Mouse (Mus musculus) gastrocnemius, adult 2 months (tissue): ENCODE data around the gene Ptgis. TPM values are rescaled to one million over a fixed set of nuclear protein-coding genes. Genes with fewer than 3 reads are reported as not detected.

ENCODE experiments used
- DNase-seq: peaks from one replicate; pipeline ENCODE4 v3.0.0; 2022
- H3K27ac ChIP-seq: fragments of 200-600 bp; 2 replicates; pipeline ENCODE4 v1.8.1; 2022; ENCODE audit warnings: mild to moderate bottlenecking
- H3K4me3 ChIP-seq: fragments of 200-600 bp; 2 replicates; pipeline ENCODE4 v1.8.1; 2022; ENCODE audit warnings: mild to moderate bottlenecking, moderate library complexity
- CTCF ChIP-seq: fragments of 200-600 bp; IDR thresholded peaks from 2 replicates; pipeline ENCODE4 v1.8.1; 2022; ENCODE audit warnings: antibody characterized with exemption, mild to moderate bottlenecking, moderate library complexity
- intact Hi-C: fragments of 180-260 bp; cut with DNase I; formaldehyde crosslinking; loops from one replicate; pipeline ENCODE4 v1.15.1; 2025
- total RNA-seq, 2 experiments: library from RNA; stranded (reverse); gene quantifications; 2 replicates each; pipeline ENCODE4 v1.2.3; 2021

Ptgis gene
- total RNA-seq, 2 experiments from 2014 or later: 1.7 to 5.2 TPM

DNA sequence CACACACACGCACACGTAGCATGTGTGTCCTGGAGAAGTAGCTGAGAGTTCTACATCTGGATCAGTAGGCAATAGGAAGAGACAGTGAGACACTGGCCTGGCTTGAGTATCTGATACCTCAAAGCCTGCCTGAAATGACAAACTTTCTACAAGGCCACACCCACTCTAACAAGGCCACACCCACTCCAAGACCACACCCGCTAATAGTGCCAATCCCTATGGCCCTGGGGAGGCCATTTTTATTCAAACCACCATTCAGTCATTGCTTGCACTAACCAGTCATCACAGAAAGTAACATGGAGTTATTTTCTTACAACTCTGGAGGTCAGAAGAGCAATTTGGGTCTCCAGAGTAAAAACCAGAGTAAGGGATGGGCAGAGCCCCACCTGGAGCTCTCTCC, 32.3 kb upstream of the Ptgis start:
- peak; percentile 13 for DNase-seq
- TF ChIP-seq CTCF: no peak
- Histone ChIP-seq H3K4me3 (no peak overlapping the region), H3K27ac (no peak overlapping the region)
- intact Hi-C loops: no loop called here

DNA sequence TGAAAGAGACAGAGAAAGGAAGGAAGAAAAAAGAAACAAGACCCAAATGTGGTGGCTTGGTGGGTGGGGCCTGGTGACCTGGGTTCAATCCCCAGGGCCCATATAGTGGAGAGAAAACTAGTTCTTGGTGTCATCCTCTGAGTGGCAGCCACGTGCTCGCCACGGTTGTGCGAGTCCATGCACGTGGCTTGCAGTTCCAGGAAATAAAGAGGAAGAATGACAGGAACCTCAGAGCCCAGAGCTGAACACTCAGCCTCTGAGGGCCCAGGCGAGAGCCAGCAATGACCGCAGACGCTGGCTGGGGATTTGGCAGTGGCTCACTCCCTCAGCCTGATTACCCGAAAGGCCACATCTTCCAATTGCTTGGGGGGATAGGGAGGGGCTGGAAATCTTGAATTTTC, 30.7 kb upstream of the Ptgis start:
- peak; percentile 61 for DNase-seq
- no peak overlapping the region for H3K4me3 ChIP-seq
- TF ChIP-seq CTCF: no peak
- H3K27ac ChIP-seq: peak overlapping the region; percentile 40
- intact Hi-C loops: no loop called here

DNA sequence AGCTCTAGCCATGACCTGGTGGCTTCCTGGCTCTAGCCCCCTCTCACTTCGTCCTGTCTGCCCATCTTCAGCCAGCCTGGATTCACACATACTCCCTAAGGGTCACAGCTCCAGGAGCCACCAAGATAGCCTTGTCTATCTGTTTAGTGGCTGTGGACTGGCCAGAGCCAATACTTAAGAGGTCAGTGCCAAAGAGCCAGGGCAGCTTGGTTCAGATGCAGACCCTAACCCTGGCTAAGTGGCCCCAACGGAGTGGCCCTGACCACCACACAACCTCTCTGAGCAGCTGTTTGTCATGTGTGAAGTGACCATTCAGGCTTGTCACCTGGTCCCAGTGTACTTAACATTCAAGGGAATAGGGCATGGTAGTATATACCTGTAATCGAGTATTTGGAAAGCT, 30.1 kb upstream of the Ptgis start:
- intact Hi-C loops: no loop called here
- DNase-seq: no peak
- TF ChIP-seq CTCF: no peak
- Histone ChIP-seq H3K4me3 (no peak overlapping the region), H3K27ac (no peak overlapping the region)

DNA sequence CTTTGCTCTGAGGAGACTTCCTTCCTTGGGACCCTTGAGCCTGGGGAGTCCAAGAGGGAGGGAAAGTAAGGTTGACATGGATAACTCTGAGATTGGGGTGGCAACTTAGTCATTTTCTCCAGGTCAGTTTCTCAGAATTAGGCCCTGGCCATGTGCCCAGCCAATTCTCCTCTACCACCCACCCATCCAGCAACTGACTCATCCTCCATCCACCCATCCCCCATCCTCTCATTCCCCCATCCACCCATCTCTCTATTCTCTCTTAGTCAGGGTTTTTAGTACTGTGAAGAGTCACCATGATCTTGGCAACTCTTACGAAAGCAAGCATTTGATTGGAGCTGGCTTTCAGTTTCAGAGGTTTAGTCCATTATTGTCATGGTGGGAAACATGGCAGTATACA, 28.3 kb upstream of the Ptgis start:
- no peak for TF ChIP-seq CTCF
- intact Hi-C loops: no loop called here
- H3K4me3 ChIP-seq: no peak overlapping the region
- no peak for DNase-seq
- H3K27ac ChIP-seq: peak overlapping the region; percentile 79; the same call in 1 of the 2 replicates

DNA sequence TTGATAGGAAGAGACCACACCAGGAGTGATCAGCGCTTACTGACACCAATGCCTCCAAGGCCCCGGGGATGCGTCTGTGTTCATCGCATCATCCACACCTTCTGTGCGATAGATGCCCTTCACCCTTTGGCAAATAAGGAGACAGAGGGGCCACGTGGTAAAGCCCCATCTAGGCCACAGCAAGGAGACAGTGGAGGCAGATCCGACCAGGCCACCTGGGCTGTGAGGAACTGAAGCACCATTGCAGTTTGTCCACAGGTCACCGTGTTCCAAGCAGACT, 27.9 kb upstream of the Ptgis start:
- no peak for TF ChIP-seq CTCF
- no peak for DNase-seq
- intact Hi-C loops: no loop called here
- Histone ChIP-seq H3K27ac (peak overlapping the region; percentile 79), H3K4me3 (no peak overlapping the region)

DNA sequence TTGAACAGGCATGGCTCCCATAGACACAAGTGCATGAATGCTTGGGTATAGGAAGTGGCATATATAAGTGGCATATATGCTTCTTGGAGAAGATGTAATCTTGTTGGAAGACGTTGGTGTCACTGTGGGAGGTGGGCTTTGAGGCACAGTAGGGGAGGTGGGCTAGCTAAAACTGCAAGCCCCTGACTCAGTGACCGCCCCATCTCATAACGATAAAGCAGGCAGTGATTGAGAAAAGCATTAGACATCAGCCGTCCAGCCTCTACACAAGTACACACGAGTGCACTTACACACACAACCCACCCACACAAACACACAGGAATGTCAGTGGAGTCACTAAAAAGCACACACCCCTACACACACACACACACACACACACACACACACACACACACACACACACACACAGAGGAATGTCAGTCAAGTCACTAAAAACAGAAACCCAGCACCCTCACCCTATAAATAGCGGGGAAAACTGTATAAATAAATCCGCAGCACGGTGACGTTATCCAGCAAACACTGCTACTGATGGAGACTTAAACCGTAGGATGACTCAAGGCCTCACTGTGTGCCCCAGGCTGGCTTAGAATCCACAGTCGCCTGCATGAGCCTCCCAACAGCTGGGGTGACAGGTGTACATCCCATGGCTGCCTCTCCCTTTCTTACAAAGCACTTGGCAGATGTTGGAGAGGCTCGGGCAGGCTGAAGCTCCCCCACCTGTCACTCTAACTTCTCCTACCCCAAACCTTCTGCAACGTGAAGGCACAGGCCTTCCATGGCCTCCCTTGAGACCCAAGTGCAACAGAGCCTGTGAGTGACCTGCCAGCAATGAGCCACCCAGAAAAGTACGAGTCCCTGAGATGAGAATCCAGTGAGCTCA, 27.4 kb upstream of the Ptgis start:
- TF ChIP-seq CTCF: no peak
- Histone ChIP-seq H3K27ac (peak overlapping the region; percentile 79), H3K4me3 (no peak overlapping the region)
- intact Hi-C loops: no loop called here
- peak; percentile 72 for DNase-seq

DNA sequence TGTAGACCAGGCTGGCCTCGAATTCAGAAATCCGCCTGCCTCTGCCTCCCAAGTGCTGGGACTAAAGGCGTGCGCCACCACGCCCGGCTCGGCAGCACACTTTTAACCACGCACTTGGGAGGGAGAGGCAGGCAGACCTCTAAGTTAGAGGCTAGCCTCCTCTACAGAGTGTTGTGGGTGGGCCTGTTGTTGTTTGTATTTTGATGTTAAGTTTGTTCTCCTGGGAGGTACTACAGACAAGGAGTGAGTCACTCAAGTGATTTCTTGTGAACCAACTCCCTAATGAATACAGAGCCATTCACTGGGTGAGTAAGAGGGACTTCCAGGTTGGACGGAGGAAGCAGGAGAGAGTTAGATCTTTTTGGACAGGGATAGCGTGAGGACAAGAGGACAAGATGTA, 25.8 kb upstream of the Ptgis start:
- H3K27ac ChIP-seq: no peak overlapping the region
- no peak overlapping the region for H3K4me3 ChIP-seq
- intact Hi-C loops: no loop called here
- no peak for TF ChIP-seq CTCF
- no peak for DNase-seq

DNA sequence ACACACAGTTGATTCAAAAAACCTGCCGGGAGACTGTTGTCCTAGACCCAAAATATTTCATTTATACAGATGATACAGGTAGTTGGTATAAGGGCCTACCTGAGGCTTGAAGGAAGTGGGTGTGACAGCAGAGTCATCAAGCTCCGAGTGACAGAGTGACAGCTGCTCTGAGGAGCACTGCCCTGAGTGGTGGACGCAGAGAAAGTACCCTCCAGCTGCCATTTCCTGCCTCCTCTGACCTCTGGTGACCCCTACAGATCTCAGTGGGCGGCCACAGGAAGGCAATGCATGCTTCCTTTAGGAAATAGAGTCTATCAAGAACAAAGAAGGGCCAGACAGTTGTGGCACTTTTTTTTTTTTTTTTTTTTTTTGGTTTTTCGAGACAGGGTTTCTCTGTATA, 25.4 kb upstream of the Ptgis start:
- DNase-seq: no peak
- Histone ChIP-seq H3K4me3 (no peak overlapping the region), H3K27ac (no peak overlapping the region)
- intact Hi-C loops: no loop called here
- TF ChIP-seq CTCF: no peak

DNA sequence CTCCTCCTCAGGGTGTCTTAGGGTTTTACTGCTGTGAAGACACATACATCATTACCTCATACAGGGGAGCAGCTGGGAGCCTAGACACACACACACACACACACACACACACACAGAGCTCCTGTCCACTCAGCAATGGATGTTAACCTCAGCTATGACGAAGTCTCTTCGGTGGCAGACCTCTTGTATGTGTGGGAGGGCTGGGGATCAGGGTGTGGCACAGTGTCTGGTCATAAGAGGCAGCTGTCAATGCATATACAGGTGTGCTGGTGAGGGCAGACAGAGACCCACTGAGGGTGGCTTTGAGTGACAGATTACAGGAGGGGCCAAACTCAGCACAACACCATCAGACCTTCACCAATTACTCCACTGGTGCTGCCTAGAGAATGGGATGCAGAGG, 24.6 kb upstream of the Ptgis start:
- H3K27ac ChIP-seq: no peak overlapping the region
- TF ChIP-seq CTCF: no peak
- no peak for DNase-seq
- intact Hi-C loops: no loop called here
- no peak overlapping the region for H3K4me3 ChIP-seq

DNA sequence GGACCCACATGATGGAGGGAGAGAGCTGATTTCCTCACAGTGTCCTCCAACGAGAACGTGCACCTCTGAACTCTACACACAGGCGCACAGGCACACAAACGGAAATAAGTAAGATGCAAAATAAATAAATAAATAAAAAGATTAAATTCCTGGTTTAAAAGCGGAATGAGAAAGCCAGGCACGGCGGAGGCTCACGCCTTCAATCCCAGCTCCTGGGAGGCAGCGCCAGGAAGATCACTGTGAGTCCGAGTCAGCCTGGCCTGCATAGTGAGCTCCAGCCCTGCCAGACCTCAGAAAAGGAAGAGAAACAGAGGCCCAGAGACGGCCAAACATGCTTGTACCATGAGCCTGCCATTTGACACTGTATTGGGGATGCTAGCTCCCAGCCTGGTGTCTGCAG, 23.5 kb upstream of the Ptgis start:
- Histone ChIP-seq H3K4me3 (no peak overlapping the region), H3K27ac (no peak overlapping the region; the same call in 1 of the 2 replicates)
- intact Hi-C loops: no loop called here
- no peak for TF ChIP-seq CTCF
- no peak for DNase-seq

DNA sequence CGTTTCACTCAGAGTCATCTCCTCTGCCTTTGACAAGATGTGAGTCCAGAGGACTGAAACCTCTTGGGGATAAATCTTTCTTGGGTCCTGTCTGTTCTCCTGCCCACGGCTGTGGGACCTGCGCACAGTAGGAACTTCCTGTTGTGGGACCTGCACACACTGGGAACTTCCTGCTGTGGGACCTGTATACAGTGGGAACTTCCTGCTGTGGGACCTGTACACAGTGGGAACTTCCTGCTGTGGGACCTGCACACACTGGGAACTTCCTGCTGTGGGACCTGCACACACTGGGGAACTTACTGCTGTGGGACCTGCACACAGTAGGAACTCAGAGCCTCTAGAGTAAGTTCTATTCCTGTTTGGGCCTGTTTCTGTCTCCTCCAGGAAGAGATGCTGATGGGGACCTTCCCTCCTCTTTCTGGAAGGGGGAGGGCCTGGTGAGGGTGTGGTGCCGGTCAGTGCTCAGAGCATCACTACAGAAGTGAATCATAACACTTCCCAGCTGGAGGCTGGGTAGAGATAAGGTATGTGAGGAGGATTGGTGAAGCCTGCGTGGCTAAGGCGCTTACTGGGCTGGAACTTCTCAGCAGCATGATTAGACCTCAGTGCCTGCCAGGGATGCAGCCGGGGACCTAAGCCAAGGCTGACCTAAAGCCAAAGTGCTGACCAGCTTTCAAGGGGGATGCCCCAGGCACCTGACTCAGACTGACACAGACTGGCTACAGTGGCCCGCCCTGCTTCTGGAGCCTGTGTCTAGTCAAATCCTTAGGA, 22.8 kb upstream of the Ptgis start:
- no peak for TF ChIP-seq CTCF
- DNase-seq: peak; percentile 63
- no peak overlapping the region for H3K4me3 ChIP-seq
- intact Hi-C loops: no loop called here
- peak overlapping the region; percentile 8 for H3K27ac ChIP-seq

DNA sequence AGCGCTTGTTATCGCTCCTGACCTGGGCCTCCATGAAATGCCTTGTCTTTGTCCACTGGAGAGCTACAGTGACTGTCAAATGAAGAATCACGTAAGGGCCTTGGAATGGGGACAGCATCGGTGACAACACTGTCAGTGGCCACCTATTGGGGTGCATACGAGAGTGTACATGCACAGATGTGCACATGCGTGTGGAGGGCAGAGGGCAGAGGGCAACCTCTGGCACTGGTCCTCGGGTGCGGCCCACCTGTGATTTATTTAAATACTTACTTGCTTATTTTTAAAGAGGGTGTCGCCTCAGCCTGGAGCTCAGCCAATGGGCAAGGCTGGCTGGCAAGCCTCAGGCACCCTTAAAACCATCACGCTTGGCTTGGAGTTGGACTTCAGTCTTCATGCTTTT, 22.0 kb upstream of the Ptgis start:
- H3K4me3 ChIP-seq: no peak overlapping the region
- no peak for TF ChIP-seq CTCF
- no peak overlapping the region for H3K27ac ChIP-seq
- no peak for DNase-seq
- intact Hi-C loops: no loop called here

DNA sequence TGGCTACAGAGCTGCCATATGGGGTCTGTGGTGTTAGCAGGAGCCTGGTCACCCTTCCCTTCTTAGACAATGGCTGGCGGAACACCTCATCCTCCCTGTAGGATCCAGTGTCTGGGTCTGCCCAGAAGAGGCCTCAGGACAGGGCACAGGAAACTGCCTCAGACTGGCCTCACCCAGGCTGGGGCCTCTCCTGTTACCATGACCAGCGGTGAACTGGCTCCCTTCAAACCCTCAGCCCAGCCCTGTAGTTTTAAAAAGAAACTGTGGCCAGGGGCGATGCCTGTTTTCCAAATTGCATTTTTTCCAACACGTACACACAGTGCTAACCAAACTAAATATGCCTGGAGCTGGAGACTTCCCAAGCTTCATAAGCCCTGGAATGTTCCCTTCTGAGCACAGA, 20.7 kb upstream of the Ptgis start:
- Histone ChIP-seq H3K4me3 (no peak overlapping the region), H3K27ac (peak overlapping the region; percentile 56)
- TF ChIP-seq CTCF: no peak
- intact Hi-C loops: no loop called here
- DNase-seq: peak; percentile 32

DNA sequence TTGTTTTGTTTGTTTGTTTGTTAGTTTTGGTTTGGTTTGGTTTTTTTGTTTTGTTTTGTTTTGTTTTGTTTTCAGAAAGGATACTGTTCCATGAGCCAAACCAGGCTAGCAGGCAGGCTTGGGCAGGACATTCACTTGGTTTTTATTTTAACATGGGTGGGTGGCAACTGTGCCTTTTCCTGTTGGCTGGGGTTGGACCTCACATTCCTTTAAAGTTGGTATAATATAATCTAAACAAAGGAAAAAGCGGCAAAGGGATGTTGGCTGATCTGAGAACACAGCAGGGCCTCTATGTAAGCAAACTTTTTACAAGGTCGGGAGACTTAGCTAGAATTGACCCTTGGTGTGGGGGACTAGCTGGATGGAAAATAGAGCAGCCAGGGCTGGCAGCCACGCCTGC, 17.4 kb upstream of the Ptgis start:
- TF ChIP-seq CTCF: no peak
- intact Hi-C loops: no loop called here
- H3K4me3 ChIP-seq: no peak overlapping the region
- DNase-seq: no peak
- H3K27ac ChIP-seq: no peak overlapping the region
